Mouse (Mus musculus): ENCODE results near the gene Stim1.

DNA sequence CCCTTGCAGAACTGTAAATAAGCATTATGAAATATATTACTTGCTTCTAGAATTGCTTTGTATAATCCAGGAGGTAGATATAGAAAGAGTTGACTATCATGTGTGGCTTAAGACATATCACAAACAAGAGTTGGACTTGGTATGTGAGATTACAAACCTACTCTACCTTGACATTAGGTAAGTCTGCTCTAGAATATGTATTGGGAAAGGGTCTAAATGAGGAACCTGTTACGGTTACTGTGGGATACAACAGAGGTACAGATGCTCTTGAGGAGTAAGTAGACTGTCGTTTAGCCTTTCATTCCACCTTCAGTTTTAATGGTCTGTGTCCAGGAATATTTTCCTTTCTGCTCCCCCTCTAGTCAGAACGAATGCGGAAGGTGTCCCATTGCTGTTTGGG, 34.9 kb downstream of the Stim1 start:
- TF ChIP-seq CTCF (IDR thresholded peaks at IDR 0.05; ENCODE audit: insufficient read depth, low read depth, low read length) = no peak
- TF ChIP-seq POLR2A (IDR thresholded peaks at IDR 0.05; ENCODE audit: insufficient read depth, low read depth, low read length) = no peak

All from olfactory bulb, adult 2 months (tissue).